Mouse (Mus musculus): ENCODE results near the gene Gabbr2. TPM values are rescaled to one million over a fixed set of nuclear protein-coding genes. Genes with fewer than 3 reads are reported as not detected.

Gene Gabbr2
- polyA plus RNA-seq, 1 experiment from 2014 or later, result 0.27 TPM

DNA sequence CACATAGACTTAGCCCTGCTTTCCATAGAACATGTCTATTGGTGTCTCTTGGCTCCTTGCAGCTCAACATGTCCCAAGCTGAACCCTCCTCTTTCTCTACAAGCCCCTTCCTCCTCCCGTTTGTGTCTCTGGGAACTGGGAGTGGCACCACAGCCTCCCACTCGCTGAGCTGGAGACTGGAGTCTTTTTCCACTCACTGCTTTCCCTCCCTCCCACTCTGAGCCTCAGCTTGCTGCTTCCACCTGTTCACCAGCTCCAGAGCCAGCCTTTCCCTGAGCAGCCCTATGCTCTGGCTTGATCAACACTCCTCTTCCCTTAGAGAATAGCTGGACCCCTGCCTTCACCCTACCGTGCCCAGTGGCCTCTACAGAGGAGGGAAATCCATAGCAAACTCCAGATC is 185.8 kb downstream of the Gabbr2 start:
- Histone ChIP-seq H3K36me3 (ENCODE audit: control insufficient read depth, insufficient read depth, low read length) (no peaks in the 10 kb centered on the region), H3K4me2 (ENCODE audit: low read depth, low read length, severe bottlenecking) (no peak overlapping the region), H3K27ac (ENCODE audit: low read depth, low read length) (no peak overlapping the region), H3K9me3 (ENCODE audit: control insufficient read depth, low read length) (no peaks in the 10 kb centered on the region), H3K4me3 (ENCODE audit: low read depth, low read length) (no peak overlapping the region), H3K4me1 (replicated peaks; ENCODE audit: control insufficient read depth, insufficient read depth, low read length) (no peaks in the 10 kb centered on the region; the same call in 1 of the 2 replicates), H3K27me3 (ENCODE audit: control insufficient read depth, insufficient read depth, low read length) (no peaks in the 10 kb centered on the region), H3K9ac (ENCODE audit: low read length) (no peak overlapping the region)
- WGBS, result 78% methylated on average over 3 of the region's 3 CpGs
- DNase-seq (ENCODE audit: low spot score) (no peak), ATAC-seq (replicated peaks; ENCODE audit: low FRiP score) (no peak)

GRCm38 (mm10) chr4:46802386-46802785 is 189.3 kb downstream of the Gabbr2 start:
- Histone ChIP-seq H3K27me3 (ENCODE audit: control insufficient read depth, insufficient read depth, low read length) (no peaks in the 10 kb centered on the region), H3K9ac (ENCODE audit: low read length) (no peak overlapping the region), H3K36me3 (ENCODE audit: control insufficient read depth, insufficient read depth, low read length) (no peaks in the 10 kb centered on the region), H3K4me3 (ENCODE audit: low read depth, low read length) (no peak overlapping the region), H3K27ac (ENCODE audit: low read depth, low read length) (no peak overlapping the region), H3K4me1 (replicated peaks; ENCODE audit: control insufficient read depth, insufficient read depth, low read length) (no peaks in the 10 kb centered on the region; the same call in 1 of the 2 replicates), H3K4me2 (ENCODE audit: low read depth, low read length, severe bottlenecking) (no peak overlapping the region), H3K9me3 (ENCODE audit: control insufficient read depth, low read length) (no peaks in the 10 kb centered on the region)
- 86% methylated on average over 7 of the region's 7 CpGs for WGBS
- no peak for ATAC-seq (replicated peaks; ENCODE audit: low FRiP score)
- DNase-seq (ENCODE audit: low spot score), result no peak

- Histone ChIP-seq H3K4me1 (replicated peaks; ENCODE audit: control insufficient read depth, insufficient read depth, low read length) (no peaks in the 10 kb centered on the region), H3K9me3 (ENCODE audit: control insufficient read depth, low read length) (no peaks in the 10 kb centered on the region), H3K27me3 (ENCODE audit: control insufficient read depth, insufficient read depth, low read length) (no peaks in the 10 kb centered on the region), H3K9ac (ENCODE audit: low read length) (no peak overlapping the region), H3K27ac (ENCODE audit: low read depth, low read length) (no peak overlapping the region), H3K36me3 (ENCODE audit: control insufficient read depth, insufficient read depth, low read length) (no peaks in the 10 kb centered on the region), H3K4me2 (ENCODE audit: low read depth, low read length, severe bottlenecking) (no peak overlapping the region), H3K4me3 (ENCODE audit: low read depth, low read length) (no peak overlapping the region)
- DNase-seq (ENCODE audit: low spot score) (no peak), ATAC-seq (replicated peaks; ENCODE audit: low FRiP score) (no peak)
- 46% methylated on average over 4 of the region's 4 CpGs for WGBS
Measured at GRCm38 (mm10) chr4:46799904-46800303, 191.8 kb downstream of the Gabbr2 start.

GRCm38 (mm10) chr4:46795707-46796106 is 196.0 kb downstream of the Gabbr2 start:
- H3K9me3 ChIP-seq (ENCODE audit: control insufficient read depth, low read length), result no peaks in the 10 kb centered on the region
- H3K27me3 ChIP-seq (ENCODE audit: control insufficient read depth, insufficient read depth, low read length), result no peaks in the 10 kb centered on the region

GRCm38 (mm10) chr4:46794583-46794982 is 197.1 kb downstream of the Gabbr2 start:
- WGBS, result 88% methylated on average over 7 of the region's 7 CpGs
- no peak overlapping the region for H3K9ac ChIP-seq (ENCODE audit: low read length)
- H3K4me2 ChIP-seq (ENCODE audit: low read depth, low read length, severe bottlenecking), result no peak overlapping the region
- no peak for DNase-seq (ENCODE audit: low spot score)
- H3K9me3 ChIP-seq (ENCODE audit: control insufficient read depth, low read length), result no peaks in the 10 kb centered on the region
- H3K4me1 ChIP-seq (replicated peaks; ENCODE audit: control insufficient read depth, insufficient read depth, low read length), result no peaks in the 10 kb centered on the region
- no peaks in the 10 kb centered on the region for H3K27me3 ChIP-seq (ENCODE audit: control insufficient read depth, insufficient read depth, low read length)
- no peak overlapping the region for H3K27ac ChIP-seq (ENCODE audit: low read depth, low read length)
- no peaks in the 10 kb centered on the region for H3K36me3 ChIP-seq (ENCODE audit: control insufficient read depth, insufficient read depth, low read length)
- ATAC-seq (replicated peaks; ENCODE audit: low FRiP score), result no peak
- H3K4me3 ChIP-seq (ENCODE audit: low read depth, low read length), result no peak overlapping the region

More at GRCm38 (mm10) chr4:46795707-46796106, 196.0 kb downstream of the Gabbr2 start:
- no peaks in the 10 kb centered on the region for H3K36me3 ChIP-seq (ENCODE audit: control insufficient read depth, insufficient read depth, low read length)
- no peak for DNase-seq (ENCODE audit: low spot score)
- no peak overlapping the region for H3K27ac ChIP-seq (ENCODE audit: low read depth, low read length)
- no peak overlapping the region for H3K4me3 ChIP-seq (ENCODE audit: low read depth, low read length)
- no peak overlapping the region for H3K9ac ChIP-seq (ENCODE audit: low read length)
- H3K4me2 ChIP-seq (ENCODE audit: low read depth, low read length, severe bottlenecking), result no peak overlapping the region
- 65% methylated on average over 7 of the region's 7 CpGs for WGBS
- H3K4me1 ChIP-seq (replicated peaks; ENCODE audit: control insufficient read depth, insufficient read depth, low read length), result no peaks in the 10 kb centered on the region
- ATAC-seq (replicated peaks; ENCODE audit: low FRiP score), result no peak

DNA sequence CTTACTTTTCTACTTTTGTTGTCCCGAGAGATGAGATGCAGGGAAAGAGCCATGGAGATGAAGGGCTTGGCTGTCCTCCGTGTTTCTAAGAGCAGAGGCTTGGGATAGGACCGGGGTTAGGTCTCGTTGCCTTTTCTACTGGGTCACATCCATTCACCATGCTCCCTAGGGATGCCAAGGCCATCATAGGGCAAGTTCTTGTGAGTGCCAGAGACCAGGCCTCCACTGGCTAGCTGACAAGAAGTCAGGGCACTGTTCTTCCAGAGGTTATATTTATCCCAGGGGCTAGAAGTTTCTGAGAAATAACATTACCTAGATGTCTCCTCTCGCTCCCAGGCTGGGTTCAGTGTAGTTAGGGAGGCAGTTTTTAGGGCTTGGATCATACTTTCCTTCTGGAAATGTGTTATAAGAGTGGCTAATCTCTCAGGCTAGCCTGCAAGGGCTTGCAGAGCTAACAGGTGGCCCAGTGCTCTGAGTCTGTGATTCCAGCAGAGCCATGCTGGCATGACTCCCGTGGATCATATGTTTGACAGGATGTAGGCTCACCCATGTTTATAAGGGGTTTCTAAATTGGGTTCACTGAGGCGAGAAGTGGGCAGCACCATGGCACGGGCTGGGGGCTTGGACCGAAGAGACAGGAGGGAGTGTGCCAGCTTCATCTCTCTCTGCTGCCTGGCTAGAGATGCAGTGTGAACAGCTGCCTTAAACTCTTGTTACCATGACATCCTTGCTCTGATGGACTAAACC is 199.2 kb downstream of the Gabbr2 start:
- DNase-seq (ENCODE audit: low spot score) (no peak), ATAC-seq (replicated peaks; ENCODE audit: low FRiP score) (no peak)

DNA sequence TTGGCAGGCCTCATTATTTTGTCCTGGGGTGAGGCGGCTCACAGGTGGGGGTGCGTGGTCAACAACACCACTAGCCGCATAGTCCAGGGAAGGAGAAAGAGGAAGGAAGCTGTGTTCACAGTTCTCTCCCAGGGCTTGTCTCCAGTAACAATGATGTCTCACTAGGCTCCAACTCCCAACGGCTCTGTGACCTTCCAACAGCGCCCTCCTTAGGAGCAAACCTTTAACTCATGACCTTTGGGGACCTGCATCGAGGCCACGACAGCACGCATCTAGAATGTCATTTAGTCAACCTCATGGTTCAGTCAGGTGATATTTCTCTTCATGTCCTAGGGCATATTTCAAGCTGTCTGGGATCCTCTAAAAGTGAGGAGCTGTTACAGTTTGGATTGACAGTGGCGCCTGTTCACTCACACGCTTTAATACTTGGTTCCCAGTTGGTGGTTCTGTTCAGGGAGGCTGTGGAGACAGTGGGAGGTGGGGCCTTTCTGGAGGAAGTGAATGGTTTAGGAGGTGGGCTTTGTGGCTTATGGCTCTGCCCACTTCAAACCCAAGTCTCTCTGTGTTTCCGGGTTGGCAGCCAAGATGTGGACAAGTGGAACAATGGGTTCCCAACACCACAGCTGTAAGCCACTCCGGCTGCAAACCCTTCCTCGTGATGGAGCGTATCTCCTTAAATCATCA is 200.3 kb downstream of the Gabbr2 start:
- ATAC-seq (replicated peaks; ENCODE audit: low FRiP score) (no peak), DNase-seq (ENCODE audit: low spot score) (no peak)
- Histone ChIP-seq H3K9me3 (ENCODE audit: control insufficient read depth, low read length) (no peaks in the 10 kb centered on the region), H3K9ac (ENCODE audit: low read length) (no peak overlapping the region), H3K36me3 (ENCODE audit: control insufficient read depth, insufficient read depth, low read length) (no peaks in the 10 kb centered on the region), H3K27ac (ENCODE audit: low read depth, low read length) (no peak overlapping the region), H3K27me3 (ENCODE audit: control insufficient read depth, insufficient read depth, low read length) (no peaks in the 10 kb centered on the region), H3K4me3 (ENCODE audit: low read depth, low read length) (no peak overlapping the region), H3K4me2 (ENCODE audit: low read depth, low read length, severe bottlenecking) (no peak overlapping the region), H3K4me1 (replicated peaks; ENCODE audit: control insufficient read depth, insufficient read depth, low read length) (no peaks in the 10 kb centered on the region)
- 85% methylated on average over 14 of the region's 14 CpGs for WGBS

More for the DNA sequence above, 199.2 kb downstream of the Gabbr2 start:
- Histone ChIP-seq H3K27me3 (ENCODE audit: control insufficient read depth, insufficient read depth, low read length) (no peaks in the 10 kb centered on the region), H3K4me2 (ENCODE audit: low read depth, low read length, severe bottlenecking) (no peak overlapping the region), H3K9ac (ENCODE audit: low read length) (no peak overlapping the region), H3K36me3 (ENCODE audit: control insufficient read depth, insufficient read depth, low read length) (no peaks in the 10 kb centered on the region), H3K27ac (ENCODE audit: low read depth, low read length) (no peak overlapping the region), H3K4me1 (replicated peaks; ENCODE audit: control insufficient read depth, insufficient read depth, low read length) (no peaks in the 10 kb centered on the region), H3K4me3 (ENCODE audit: low read depth, low read length) (no peak overlapping the region), H3K9me3 (ENCODE audit: control insufficient read depth, low read length) (no peaks in the 10 kb centered on the region)
- WGBS, result 87% methylated on average over 9 of the region's 9 CpGs

DNA sequence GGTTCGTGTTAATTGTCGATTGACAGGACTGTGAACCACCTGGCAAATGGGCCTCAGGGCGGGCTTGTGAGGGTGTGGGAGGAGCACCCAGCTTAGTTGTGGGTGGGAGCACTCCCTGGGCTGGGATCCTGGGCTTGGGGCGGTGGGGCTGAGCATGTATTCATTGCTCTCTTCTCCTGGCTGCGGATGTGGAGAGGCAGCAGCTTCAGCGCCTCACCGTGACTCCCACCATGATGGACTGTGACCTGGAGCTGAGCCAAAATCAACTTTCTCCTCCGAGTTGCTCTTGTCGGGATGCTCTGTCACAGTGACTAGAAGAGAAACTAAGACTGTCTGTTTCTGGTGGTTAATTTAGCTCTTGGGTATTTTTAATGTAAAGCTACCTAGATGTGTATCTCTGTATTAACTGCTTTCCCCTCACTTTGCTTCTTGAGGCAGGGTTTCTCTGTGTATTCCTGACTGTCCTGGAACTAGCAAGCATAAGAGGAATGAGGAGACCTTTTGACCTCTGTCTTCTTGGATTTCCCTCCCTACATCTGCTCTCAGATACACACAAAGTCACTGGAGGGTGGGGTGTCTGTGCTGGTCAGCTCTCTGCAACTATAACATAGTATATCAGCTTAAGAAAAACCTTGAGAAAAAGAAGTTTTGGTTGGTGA is 200.9 kb downstream of the Gabbr2 start:
- Histone ChIP-seq H3K9ac (ENCODE audit: low read length) (no peak overlapping the region), H3K27me3 (ENCODE audit: control insufficient read depth, insufficient read depth, low read length) (no peaks in the 10 kb centered on the region), H3K27ac (ENCODE audit: low read depth, low read length) (no peak overlapping the region), H3K4me2 (ENCODE audit: low read depth, low read length, severe bottlenecking) (no peak overlapping the region), H3K9me3 (ENCODE audit: control insufficient read depth, low read length) (no peaks in the 10 kb centered on the region), H3K4me1 (replicated peaks; ENCODE audit: control insufficient read depth, insufficient read depth, low read length) (no peaks in the 10 kb centered on the region), H3K36me3 (ENCODE audit: control insufficient read depth, insufficient read depth, low read length) (no peaks in the 10 kb centered on the region), H3K4me3 (ENCODE audit: low read depth, low read length) (no peak overlapping the region)
- ATAC-seq (replicated peaks; ENCODE audit: low FRiP score), result no peak
- DNase-seq (ENCODE audit: low spot score), result no peak
- WGBS, result 73% methylated on average over 9 of the region's 9 CpGs

Measured in forebrain, embryonic 11.5 days (tissue).